Mouse (Mus musculus) gastrocnemius, adult 18-20 months (tissue): ENCODE results near the gene Sirpa. TPM values are rescaled to one million over a fixed set of nuclear protein-coding genes. Genes with fewer than 3 reads are reported as not detected.

ENCODE experiments used
- DNase-seq: peaks from one replicate; pipeline ENCODE4 v3.0.0; 2021; ENCODE audit warnings: low spot score
- total RNA-seq, 2 experiments: library from RNA; stranded (reverse); gene quantifications; 2 replicates each; pipeline ENCODE4 v1.2.3; 2021

Gene Sirpa
- total RNA-seq, 2 experiments from 2014 or later, result 4.7 to 9.2 TPM

GRCm38 (mm10) chr2:129581826-129582225 is 10.8 kb upstream of the Sirpa start:
- DNase-seq, result no peak

- DNase-seq, result no peak
Observed at GRCm38 (mm10) chr2:129582261-129582660, 10.4 kb upstream of the Sirpa start.

GRCm38 (mm10) chr2:129584905-129585304 is 7.7 kb upstream of the Sirpa start:
- no peak for DNase-seq

- no peak for DNase-seq
Observed at GRCm38 (mm10) chr2:129585904-129586514, 6.6 kb upstream of the Sirpa start.

- DNase-seq, result no peak
Observed at GRCm38 (mm10) chr2:129587241-129587640, 5.4 kb upstream of the Sirpa start.

GRCm38 (mm10) chr2:129587825-129588251 is 4.8 kb upstream of the Sirpa start:
- DNase-seq, result peak; percentile 31

GRCm38 (mm10) chr2:129591897-129592296 is 738 bp upstream of the Sirpa start:
- DNase-seq, result no peak

GRCm38 (mm10) chr2:129593141-129593875 is 673 bp downstream of the Sirpa start:
- peak; percentile 82 for DNase-seq

GRCm38 (mm10) chr2:129593876-129594421 is 1.3 kb downstream of the Sirpa start:
- no peak for DNase-seq

- no peak for DNase-seq
Observed at GRCm38 (mm10) chr2:129594569-129594968, 1.9 kb downstream of the Sirpa start.

- DNase-seq, result no peak
Observed at GRCm38 (mm10) chr2:129595206-129595605, 2.6 kb downstream of the Sirpa start.

- peak; percentile 46 for DNase-seq
Observed at GRCm38 (mm10) chr2:129595661-129596209, 3.1 kb downstream of the Sirpa start.

- DNase-seq, result no peak
Observed at GRCm38 (mm10) chr2:129596555-129597172, 4.0 kb downstream of the Sirpa start.

- DNase-seq, result no peak
Observed at GRCm38 (mm10) chr2:129597581-129597980, 4.9 kb downstream of the Sirpa start.

GRCm38 (mm10) chr2:129598094-129598493 is 5.5 kb downstream of the Sirpa start:
- DNase-seq, result no peak

- no peak for DNase-seq
Observed at GRCm38 (mm10) chr2:129599231-129600084, 6.8 kb downstream of the Sirpa start.

- peak; percentile 57 for DNase-seq
Observed at GRCm38 (mm10) chr2:129601059-129601650, 8.5 kb downstream of the Sirpa start.

- no peak for DNase-seq
Observed at GRCm38 (mm10) chr2:129601894-129602663, 9.4 kb downstream of the Sirpa start.

GRCm38 (mm10) chr2:129602856-129603255 is 10.2 kb downstream of the Sirpa start:
- no peak for DNase-seq

- DNase-seq, result no peak
Observed at GRCm38 (mm10) chr2:129603536-129603935, 10.9 kb downstream of the Sirpa start.
